Mouse (Mus musculus): ENCODE results near the gene Daam1. TPM values are rescaled to one million over a fixed set of nuclear protein-coding genes. Genes with fewer than 3 reads are reported as not detected.
"Not testable (repeated sequence)": the region's sequence is repeated elsewhere in the genome, so short reads cannot be mapped to it uniquely, and the experiment has no call there.

The Daam1 gene
- polyA plus RNA-seq, 1 experiment from 2014 or later = 20.9 TPM

DNA sequence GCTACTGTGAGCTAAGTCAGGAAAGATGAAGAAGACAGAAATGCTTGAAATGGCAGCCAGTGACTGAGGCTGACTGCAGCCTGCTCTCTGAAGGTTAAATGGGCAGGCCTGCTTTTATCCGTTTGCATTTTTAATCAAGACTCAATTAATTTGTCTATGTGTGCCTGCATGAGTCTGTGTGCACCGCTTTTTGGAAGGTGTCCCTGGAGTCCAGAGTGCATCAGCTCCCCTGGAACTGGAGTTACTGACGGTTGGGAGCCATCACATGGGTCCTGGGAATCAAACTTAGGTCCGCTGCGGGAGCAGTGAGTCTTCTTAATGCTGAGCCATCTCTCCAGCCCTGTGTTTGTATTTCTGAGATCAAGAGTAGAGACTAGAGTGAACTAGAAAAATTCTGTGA lies 6.7 kb downstream of the Daam1 start:
- no peak overlapping the region for H3K4me2 ChIP-seq (ENCODE audit: low read depth)
- H3K9me3 ChIP-seq (ENCODE audit: control insufficient read depth, low read length) = no peaks in the 10 kb centered on the region
- H3K36me3 ChIP-seq (ENCODE audit: control insufficient read depth, insufficient read depth, low read length) = no peaks in the 10 kb centered on the region
- H3K27me3 ChIP-seq (ENCODE audit: control insufficient read depth, insufficient read depth, low read length) = no peaks in the 10 kb centered on the region
- no peak for ATAC-seq (ENCODE audit: insufficient read depth, low FRiP score, low TSS enrichment)
- H3K4me3 ChIP-seq (ENCODE audit: low read depth, low read length) = no peak overlapping the region
- H3K4me1 ChIP-seq (ENCODE audit: control insufficient read depth, insufficient read depth, low read length) = peaks cover 5% of the 10 kb centered on the region
- no peak for DNase-seq (ENCODE audit: low spot score)
- no peak overlapping the region for H3K27ac ChIP-seq (ENCODE audit: low read depth, low read length)
- WGBS = 88% methylated on average over 5 of the region's 5 CpGs
- no peak overlapping the region for H3K9ac ChIP-seq (ENCODE audit: low read length)

DNA sequence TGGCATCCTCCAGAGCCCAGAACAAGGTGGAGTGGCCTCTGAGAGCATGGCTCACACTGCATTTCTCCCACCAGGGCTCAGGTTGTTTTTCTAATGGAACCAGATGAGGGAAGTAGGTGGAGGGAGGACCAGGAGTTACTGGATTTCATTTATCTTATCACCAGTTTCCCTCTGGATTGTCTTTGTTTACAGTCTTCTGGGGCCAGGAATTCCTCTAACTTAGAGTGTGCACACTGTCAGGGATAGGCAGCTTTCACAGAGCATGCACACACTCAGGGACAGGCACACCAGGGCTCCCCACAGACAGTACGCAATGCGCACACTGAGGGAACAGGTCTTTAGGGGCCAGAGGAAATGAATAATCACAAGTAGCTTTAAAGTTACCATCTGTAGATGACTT lies 7.4 kb downstream of the Daam1 start:
- ATAC-seq (ENCODE audit: insufficient read depth, low FRiP score, low TSS enrichment) = no peak

DNA sequence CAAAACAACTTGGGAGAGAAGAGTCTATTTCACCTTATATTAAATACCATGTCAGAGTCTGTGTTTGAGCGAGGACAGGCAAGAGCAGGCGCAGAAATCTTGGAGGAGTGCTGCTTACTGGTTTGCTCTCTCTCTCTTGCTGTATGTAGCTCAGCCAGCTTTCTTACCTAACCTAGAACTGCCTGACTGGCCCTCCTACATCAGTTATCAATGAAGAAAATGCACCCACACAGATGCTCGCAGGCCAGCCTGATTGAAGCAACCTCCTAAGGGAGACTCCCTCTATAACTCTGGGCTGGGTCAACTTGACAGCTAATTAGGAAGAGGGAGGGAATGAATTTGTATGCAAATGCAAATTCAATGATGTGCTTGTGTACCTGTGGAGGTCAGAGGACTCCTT lies 8.8 kb downstream of the Daam1 start:
- WGBS = 74% methylated on average over 3 of the region's 3 CpGs

More for the DNA sequence above, 7.4 kb downstream of the Daam1 start:
- Histone ChIP-seq H3K4me3 (ENCODE audit: low read depth, low read length) (no peak overlapping the region), H3K4me1 (ENCODE audit: control insufficient read depth, insufficient read depth, low read length) (no peaks in the 10 kb centered on the region), H3K36me3 (ENCODE audit: control insufficient read depth, insufficient read depth, low read length) (no peaks in the 10 kb centered on the region), H3K9me3 (ENCODE audit: control insufficient read depth, low read length) (no peaks in the 10 kb centered on the region), H3K4me2 (ENCODE audit: low read depth) (no peak overlapping the region), H3K27ac (ENCODE audit: low read depth, low read length) (no peak overlapping the region), H3K9ac (ENCODE audit: low read length) (no peak overlapping the region), H3K27me3 (ENCODE audit: control insufficient read depth, insufficient read depth, low read length) (no peaks in the 10 kb centered on the region)
- WGBS = 84% methylated on average over 2 of the region's 2 CpGs
- no peak for DNase-seq (ENCODE audit: low spot score)

DNA sequence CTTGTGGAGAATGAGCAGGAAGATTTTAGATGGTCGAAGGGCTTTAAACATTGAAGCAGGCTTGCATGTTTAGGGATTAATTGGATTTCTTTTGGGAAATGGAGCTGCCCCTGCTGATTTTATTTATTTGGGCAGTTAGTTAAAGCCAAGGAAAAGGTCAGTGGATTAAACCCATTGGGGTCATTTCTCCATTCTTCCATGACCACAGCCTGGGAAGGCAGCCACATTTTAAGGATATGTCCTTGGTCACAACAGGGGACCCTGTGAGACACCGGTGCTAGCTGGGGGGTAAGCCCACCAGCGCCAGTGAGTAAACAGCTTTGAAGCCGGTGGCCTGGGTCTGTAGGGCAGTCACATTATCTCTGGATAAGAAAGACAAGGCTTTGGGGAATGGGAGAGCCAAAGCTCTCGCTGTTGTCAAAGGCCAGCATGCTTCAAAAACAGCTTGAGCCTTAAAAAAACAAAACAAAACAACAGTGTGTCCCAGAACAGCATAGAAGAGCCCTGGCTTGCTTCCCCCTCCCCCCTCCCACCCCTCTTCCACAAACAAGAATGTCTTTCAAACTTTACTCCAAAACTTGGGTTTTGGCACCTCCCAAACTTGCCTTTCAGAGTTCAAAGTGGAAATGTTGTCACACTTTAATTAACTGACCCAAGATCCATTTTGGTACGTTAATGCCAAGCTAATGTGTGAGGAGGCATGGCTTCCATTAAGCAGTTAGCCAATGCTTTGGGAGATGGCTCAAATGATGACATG lies 9.7 kb downstream of the Daam1 start:
- H3K36me3 ChIP-seq (ENCODE audit: control insufficient read depth, insufficient read depth, low read length) = no peaks in the 10 kb centered on the region
- no peak overlapping the region for H3K4me2 ChIP-seq (ENCODE audit: low read depth)
- no peaks in the 10 kb centered on the region for H3K9me3 ChIP-seq (ENCODE audit: control insufficient read depth, low read length)
- no peak overlapping the region for H3K4me3 ChIP-seq (ENCODE audit: low read depth, low read length)
- H3K9ac ChIP-seq (ENCODE audit: low read length) = no peak overlapping the region
- no peak for DNase-seq (ENCODE audit: low spot score)
- 44% methylated on average over 6 of the region's 6 CpGs for WGBS
- no peak for ATAC-seq (ENCODE audit: insufficient read depth, low FRiP score, low TSS enrichment)
- no peak overlapping the region for H3K27ac ChIP-seq (ENCODE audit: low read depth, low read length)
- H3K4me1 ChIP-seq (ENCODE audit: control insufficient read depth, insufficient read depth, low read length) = no peaks in the 10 kb centered on the region
- no peaks in the 10 kb centered on the region for H3K27me3 ChIP-seq (ENCODE audit: control insufficient read depth, insufficient read depth, low read length)

More for the DNA sequence above, 8.8 kb downstream of the Daam1 start:
- no peaks in the 10 kb centered on the region for H3K27me3 ChIP-seq (ENCODE audit: control insufficient read depth, insufficient read depth, low read length)
- H3K4me3 ChIP-seq (ENCODE audit: low read depth, low read length) = no peak overlapping the region
- H3K9me3 ChIP-seq (ENCODE audit: control insufficient read depth, low read length) = no peaks in the 10 kb centered on the region
- H3K9ac ChIP-seq (ENCODE audit: low read length) = no peak overlapping the region; the same call in 1 of the 2 replicates
- no peaks in the 10 kb centered on the region for H3K36me3 ChIP-seq (ENCODE audit: control insufficient read depth, insufficient read depth, low read length)
- no peak overlapping the region for H3K27ac ChIP-seq (ENCODE audit: low read depth, low read length)
- ATAC-seq (ENCODE audit: insufficient read depth, low FRiP score, low TSS enrichment) (no peak), DNase-seq (ENCODE audit: low spot score) (no peak)
- H3K4me2 ChIP-seq (ENCODE audit: low read depth) = no peak overlapping the region
- no peaks in the 10 kb centered on the region for H3K4me1 ChIP-seq (ENCODE audit: control insufficient read depth, insufficient read depth, low read length)

DNA sequence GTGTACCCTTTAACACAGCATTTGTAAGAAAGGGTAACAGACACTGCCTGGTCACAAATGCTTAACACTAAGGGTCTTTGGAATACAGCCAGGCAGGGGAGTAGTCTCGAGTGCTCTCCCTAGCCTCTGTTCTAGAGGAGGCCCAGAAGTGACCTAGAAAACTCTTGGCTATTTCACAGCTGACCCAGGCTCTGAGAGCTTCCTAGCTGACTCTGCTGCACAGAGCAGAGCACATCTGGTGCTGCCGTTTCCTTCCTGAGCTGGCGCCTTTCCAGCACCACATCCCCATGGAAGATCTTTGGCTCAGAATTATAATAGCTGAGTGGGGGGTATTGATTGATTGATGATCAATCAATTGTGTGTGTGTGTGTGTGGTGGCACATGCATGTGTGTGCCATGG lies 11.1 kb downstream of the Daam1 start:
- no peaks in the 10 kb centered on the region for H3K4me1 ChIP-seq (ENCODE audit: control insufficient read depth, insufficient read depth, low read length)

DNA sequence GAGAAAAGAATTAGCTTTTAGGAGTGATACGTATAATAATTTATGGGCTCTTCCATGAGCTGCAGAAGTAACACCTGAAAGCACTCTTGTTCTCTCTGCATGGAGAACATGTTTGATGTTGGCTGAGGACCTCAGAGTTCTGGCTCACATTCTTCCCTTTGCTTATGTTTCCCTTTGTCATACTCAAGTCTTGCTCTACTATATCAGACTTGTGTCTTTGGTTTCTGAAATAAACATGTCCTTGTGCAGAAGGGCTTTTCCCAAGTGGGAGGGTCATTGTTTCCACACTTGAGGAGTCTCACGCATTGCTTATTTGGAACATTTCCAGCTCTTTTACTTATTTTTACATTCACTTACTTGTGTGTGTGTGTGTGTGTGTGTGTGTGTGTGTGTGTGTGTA lies 11.7 kb downstream of the Daam1 start:
- H3K27me3 ChIP-seq (ENCODE audit: control insufficient read depth, insufficient read depth, low read length) = no peaks in the 10 kb centered on the region
- H3K9ac ChIP-seq (ENCODE audit: low read length) = no peak overlapping the region
- DNase-seq (ENCODE audit: low spot score) = no peak
- H3K4me3 ChIP-seq (ENCODE audit: low read depth, low read length) = no peak overlapping the region
- H3K27ac ChIP-seq (ENCODE audit: low read depth, low read length) = no peak overlapping the region
- no peaks in the 10 kb centered on the region for H3K9me3 ChIP-seq (ENCODE audit: control insufficient read depth, low read length)
- H3K4me1 ChIP-seq (ENCODE audit: control insufficient read depth, insufficient read depth, low read length) = no peaks in the 10 kb centered on the region
- H3K36me3 ChIP-seq (ENCODE audit: control insufficient read depth, insufficient read depth, low read length) = no peaks in the 10 kb centered on the region
- no peak for ATAC-seq (ENCODE audit: insufficient read depth, low FRiP score, low TSS enrichment)
- H3K4me2 ChIP-seq (ENCODE audit: low read depth) = no peak overlapping the region
- WGBS = 96% methylated on average over 2 of the region's 2 CpGs

More for the DNA sequence above, 11.1 kb downstream of the Daam1 start:
- Histone ChIP-seq H3K36me3 (ENCODE audit: control insufficient read depth, insufficient read depth, low read length) (no peaks in the 10 kb centered on the region), H3K9ac (ENCODE audit: low read length) (no peak overlapping the region), H3K27me3 (ENCODE audit: control insufficient read depth, insufficient read depth, low read length) (no peaks in the 10 kb centered on the region), H3K9me3 (ENCODE audit: control insufficient read depth, low read length) (no peaks in the 10 kb centered on the region), H3K4me2 (ENCODE audit: low read depth) (no peak overlapping the region), H3K27ac (ENCODE audit: low read depth, low read length) (no peak overlapping the region), H3K4me3 (ENCODE audit: low read depth, low read length) (no peak overlapping the region)
- no peak for ATAC-seq (ENCODE audit: insufficient read depth, low FRiP score, low TSS enrichment)
- WGBS = 53% methylated on average over 3 of the region's 3 CpGs
- no peak for DNase-seq (ENCODE audit: low spot score)

DNA sequence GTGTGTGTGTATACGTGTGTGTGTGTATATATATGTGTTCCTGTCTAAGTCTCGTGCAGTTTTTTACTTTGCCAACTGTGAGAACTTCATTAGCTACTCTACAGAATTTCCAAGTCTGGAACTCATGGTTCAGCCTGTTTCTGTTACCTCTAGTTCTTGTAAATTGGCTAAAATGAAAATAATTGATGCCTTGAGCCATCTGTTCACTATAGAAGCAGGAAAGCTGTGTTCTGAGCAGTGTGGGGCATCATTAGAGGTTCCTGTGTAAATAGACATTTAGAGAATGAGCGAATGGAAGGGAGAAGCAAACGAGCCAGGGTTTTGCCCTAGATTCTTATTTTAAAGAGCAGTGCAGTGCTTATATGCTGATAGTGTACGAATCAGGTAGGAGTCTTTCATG lies 14.6 kb downstream of the Daam1 start:
- ATAC-seq (ENCODE audit: insufficient read depth, low FRiP score, low TSS enrichment) = no peak

DNA sequence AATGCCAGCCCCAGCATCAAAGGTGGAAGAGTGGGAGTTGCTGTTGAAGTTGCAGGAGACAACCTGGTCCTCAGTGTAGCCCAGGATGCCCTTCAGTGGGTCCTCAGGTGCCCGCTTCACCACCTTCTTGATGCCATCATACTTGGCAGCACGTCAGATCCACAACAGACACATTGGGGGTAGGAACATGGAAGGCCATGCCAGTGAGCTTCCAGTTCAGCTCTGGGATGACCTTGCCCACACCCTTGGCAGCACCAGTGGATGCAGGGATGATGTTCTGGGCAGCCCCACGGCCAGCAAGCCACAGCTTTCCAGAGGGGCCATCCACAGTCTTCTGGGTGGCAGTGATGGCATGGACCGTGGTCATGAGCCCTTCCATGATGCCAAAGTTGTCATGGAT lies 15.5 kb downstream of the Daam1 start:
- not testable (repeated sequence) for H3K36me3 ChIP-seq (ENCODE audit: control insufficient read depth, insufficient read depth, low read length); H3K4me3 ChIP-seq (ENCODE audit: low read depth, low read length); H3K27me3 ChIP-seq (ENCODE audit: control insufficient read depth, insufficient read depth, low read length); H3K9me3 ChIP-seq (ENCODE audit: control insufficient read depth, low read length); H3K4me1 ChIP-seq (ENCODE audit: control insufficient read depth, insufficient read depth, low read length); H3K4me2 ChIP-seq (ENCODE audit: low read depth); H3K9ac ChIP-seq (ENCODE audit: low read length); H3K27ac ChIP-seq (ENCODE audit: low read depth, low read length); ATAC-seq (ENCODE audit: insufficient read depth, low FRiP score, low TSS enrichment); DNase-seq (ENCODE audit: low spot score)
- 90% methylated on average over 4 of the region's 4 CpGs for WGBS

More for the DNA sequence above, 14.6 kb downstream of the Daam1 start:
- Histone ChIP-seq H3K9me3 (ENCODE audit: control insufficient read depth, low read length) (no peaks in the 10 kb centered on the region), H3K9ac (ENCODE audit: low read length) (no peak overlapping the region), H3K4me1 (ENCODE audit: control insufficient read depth, insufficient read depth, low read length) (peaks cover 4% of the 10 kb centered on the region; the same call in 1 of the 2 replicates), H3K4me3 (ENCODE audit: low read depth, low read length) (no peak overlapping the region), H3K27me3 (ENCODE audit: control insufficient read depth, insufficient read depth, low read length) (no peaks in the 10 kb centered on the region), H3K4me2 (ENCODE audit: low read depth) (no peak overlapping the region), H3K36me3 (ENCODE audit: control insufficient read depth, insufficient read depth, low read length) (no peaks in the 10 kb centered on the region), H3K27ac (ENCODE audit: low read depth, low read length) (no peak overlapping the region)
- no peak for DNase-seq (ENCODE audit: low spot score)
- 87% methylated on average over 5 of the region's 5 CpGs for WGBS

DNA sequence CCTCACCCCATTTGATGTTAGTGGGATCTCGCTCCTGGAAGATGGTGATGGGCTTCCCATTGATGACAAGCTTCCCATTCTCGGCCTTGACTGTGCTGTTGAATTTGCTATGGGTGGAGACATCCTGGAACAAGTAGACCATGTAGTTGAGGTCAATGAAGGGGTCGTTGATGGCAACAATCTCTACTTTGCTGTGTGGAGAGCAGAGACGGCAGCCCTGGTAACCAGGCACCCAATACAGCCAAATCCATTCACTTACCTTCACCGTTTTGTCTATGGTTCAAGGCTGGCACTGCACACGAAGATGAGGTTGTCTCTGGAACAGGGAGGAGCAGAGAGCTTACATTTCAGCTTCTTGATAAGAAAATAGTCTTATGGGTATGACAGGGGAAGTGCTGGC lies 16.1 kb downstream of the Daam1 start:
- H3K4me2 ChIP-seq (ENCODE audit: low read depth); ATAC-seq (ENCODE audit: insufficient read depth, low FRiP score, low TSS enrichment); H3K9ac ChIP-seq (ENCODE audit: low read length); H3K36me3 ChIP-seq (ENCODE audit: control insufficient read depth, insufficient read depth, low read length); H3K27me3 ChIP-seq (ENCODE audit: control insufficient read depth, insufficient read depth, low read length); H3K4me1 ChIP-seq (ENCODE audit: control insufficient read depth, insufficient read depth, low read length); H3K4me3 ChIP-seq (ENCODE audit: low read depth, low read length); H3K27ac ChIP-seq (ENCODE audit: low read depth, low read length); DNase-seq (ENCODE audit: low spot score); H3K9me3 ChIP-seq (ENCODE audit: control insufficient read depth, low read length): not testable (repeated sequence)
- 85% methylated on average over 6 of the region's 6 CpGs for WGBS

Data from neural tube, embryonic 11.5 days (tissue).